Mouse (Mus musculus) liver, embryonic 15.5 days (tissue): ENCODE data around the gene Pex7. TPM values are rescaled to one million over a fixed set of nuclear protein-coding genes. Genes with fewer than 3 reads are reported as not detected.

Experiments used
- ATAC-seq: fragments of 200-750 bp; cut with Nextera tagmentation; 2 replicates; pipeline ENCODE4 v1.8.0; 2017; ENCODE audit warnings: moderate number of reproducible peaks, mild to moderate bottlenecking, moderate library complexity; ENCODE audit not compliant: insufficient read depth
- H3K27ac ChIP-seq: fragments of 300-500 bp; sonication (generic); replicated peaks from 2 replicates; pipeline ENCODE4 v1.5.1; 2015; ENCODE audit warnings: mild to moderate bottlenecking, inconsistent platforms
- H3K27me3 ChIP-seq: fragments of 300-500 bp; sonication (generic); 2 replicates; pipeline ENCODE4 v1.6.1; 2015; ENCODE audit warnings: mild to moderate bottlenecking, inconsistent platforms
- H3K36me3 ChIP-seq: fragments of 300-500 bp; sonication (generic); replicated peaks from 2 replicates; pipeline ENCODE4 v1.6.1; 2015; ENCODE audit warnings: moderate library complexity, mild to moderate bottlenecking, inconsistent platforms
- H3K4me1 ChIP-seq: fragments of 300-500 bp; sonication (generic); replicated peaks from 2 replicates; pipeline ENCODE4 v1.6.1; 2015; ENCODE audit warnings: inconsistent platforms
- H3K4me2 ChIP-seq: fragments of 300-500 bp; sonication (generic); 2 replicates; pipeline ENCODE4 v1.6.1; 2015; ENCODE audit warnings: moderate library complexity, mild to moderate bottlenecking, inconsistent platforms
- H3K4me3 ChIP-seq: fragments of 300-500 bp; sonication (generic); replicated peaks from 2 replicates; pipeline ENCODE4 v1.5.1; 2015; ENCODE audit warnings: mild to moderate bottlenecking, inconsistent platforms
- H3K9ac ChIP-seq: fragments of 300-500 bp; sonication (generic); 2 replicates; pipeline ENCODE4 v1.6.1; 2015; ENCODE audit warnings: moderate library complexity, mild to moderate bottlenecking, inconsistent platforms
- H3K9me3 ChIP-seq: fragments of 300-500 bp; sonication (generic); replicated peaks from 2 replicates; pipeline ENCODE4 v1.6.1; 2016; ENCODE audit warnings: inconsistent platforms
- WGBS: fragments of 180-500 bp; shearing (Covaris S2); methylation state at CpG from one replicate; pipeline ENCODE4 v1.1.7; 2015; ENCODE audit warnings: mixed read lengths; ENCODE audit not compliant: insufficient replicate concordance; 5-methylcytosine and 5-hydroxymethylcytosine counted together
- polyA plus RNA-seq: library from polyadenylated mRNA; unstranded; fragments of >200 nt; fragmentation: Nextera tagmentation; extraction: Ambion mirVana; gene quantifications from 2 replicates; pipeline ENCODE4 v1.2.1, GENCODE M21; 2015

Gene Pex7
- polyA plus RNA-seq, 1 experiment from 2014 or later = 28.9 TPM

- peaks cover 11% of the 10 kb centered on the region; the same call in 1 of the 2 replicates for H3K4me1 ChIP-seq
- no peak for ATAC-seq
- H3K4me3 ChIP-seq = no peak overlapping the region
- H3K36me3 ChIP-seq = no peaks in the 10 kb centered on the region
- H3K4me2 ChIP-seq = no peak overlapping the region
- no peak overlapping the region for H3K9ac ChIP-seq
- no peaks in the 10 kb centered on the region for H3K27me3 ChIP-seq
- 77% methylated on average over 3 of the region's 3 CpGs for WGBS
- no peaks in the 10 kb centered on the region for H3K9me3 ChIP-seq
- no peak overlapping the region for H3K27ac ChIP-seq
Observed at GRCm38 (mm10) chr10:19942621-19943020, 35.1 kb upstream of the Pex7 start.

GRCm38 (mm10) chr10:19941914-19942313, 34.4 kb upstream of the Pex7 start:
- Histone ChIP-seq H3K27ac (no peak overlapping the region), H3K4me1 (peaks cover 15% of the 10 kb centered on the region), H3K4me3 (no peak overlapping the region), H3K9ac (no peak overlapping the region), H3K36me3 (no peaks in the 10 kb centered on the region), H3K9me3 (no peaks in the 10 kb centered on the region), H3K4me2 (no peak overlapping the region), H3K27me3 (0 out of 2 replicates have a peak, but pooled peaks cover 2% of the 10 kb centered on the region)
- no peak for ATAC-seq
- WGBS = 60% methylated on average over 9 of the region's 9 CpGs

- H3K9ac ChIP-seq = no peak overlapping the region
- H3K9me3 ChIP-seq = no peaks in the 10 kb centered on the region
- peaks cover 8% of the 10 kb centered on the region; the same call in 1 of the 2 replicates for H3K27me3 ChIP-seq
- peaks cover 15% of the 10 kb centered on the region for H3K4me1 ChIP-seq
- no peak overlapping the region for H3K4me2 ChIP-seq
- H3K36me3 ChIP-seq = no peaks in the 10 kb centered on the region
- H3K4me3 ChIP-seq = no peak overlapping the region
- WGBS = 12% methylated on average over 6 of the region's 6 CpGs
- H3K27ac ChIP-seq = peak overlapping the region; percentile 15; the same call in 1 of the 2 replicates
- no peak for ATAC-seq
Observed at GRCm38 (mm10) chr10:19941063-19941462, 33.6 kb upstream of the Pex7 start.

GRCm38 (mm10) chr10:19940626-19941025, 33.1 kb upstream of the Pex7 start:
- H3K4me2 ChIP-seq = no peak overlapping the region
- H3K4me3 ChIP-seq = no peak overlapping the region
- peaks cover 15% of the 10 kb centered on the region for H3K4me1 ChIP-seq
- WGBS = 55% methylated on average over 8 of the region's 8 CpGs
- peaks cover 12% of the 10 kb centered on the region for H3K27me3 ChIP-seq
- ATAC-seq = no peak
- H3K27ac ChIP-seq = 0 out of 2 replicates have a peak overlapping the region, but pooled peaks have one; percentile 21
- no peaks in the 10 kb centered on the region for H3K36me3 ChIP-seq
- no peaks in the 10 kb centered on the region for H3K9me3 ChIP-seq
- no peak overlapping the region for H3K9ac ChIP-seq

- no peak overlapping the region for H3K4me3 ChIP-seq
- no peaks in the 10 kb centered on the region for H3K9me3 ChIP-seq
- 66% methylated on average over 7 of the region's 7 CpGs for WGBS
- H3K27me3 ChIP-seq = peaks cover 17% of the 10 kb centered on the region
- H3K4me2 ChIP-seq = peak overlapping the region; percentile 2; the same call in 1 of the 2 replicates
- peaks cover 15% of the 10 kb centered on the region for H3K4me1 ChIP-seq
- no peaks in the 10 kb centered on the region for H3K36me3 ChIP-seq
- H3K9ac ChIP-seq = no peak overlapping the region
- ATAC-seq = no peak
- H3K27ac ChIP-seq = 0 out of 2 replicates have a peak overlapping the region, but pooled peaks have one; percentile 21
Observed at GRCm38 (mm10) chr10:19940127-19940526, 32.6 kb upstream of the Pex7 start.

GRCm38 (mm10) chr10:19939282-19939705, 31.8 kb upstream of the Pex7 start:
- no peak for ATAC-seq
- 0 out of 2 replicates have a peak overlapping the region, but pooled peaks have one; percentile 4 for H3K27ac ChIP-seq

GRCm38 (mm10) chr10:19938738-19939137, 31.2 kb upstream of the Pex7 start:
- Histone ChIP-seq H3K27ac (no peak overlapping the region), H3K27me3 (peaks cover 31% of the 10 kb centered on the region), H3K4me3 (no peak overlapping the region), H3K9ac (no peak overlapping the region), H3K36me3 (no peaks in the 10 kb centered on the region), H3K9me3 (no peaks in the 10 kb centered on the region), H3K4me1 (peaks cover 19% of the 10 kb centered on the region), H3K4me2 (no peak overlapping the region)
- 62% methylated on average over 6 of the region's 6 CpGs for WGBS
- ATAC-seq = no peak

More at GRCm38 (mm10) chr10:19939282-19939705, 31.8 kb upstream of the Pex7 start:
- Histone ChIP-seq H3K36me3 (no peaks in the 10 kb centered on the region), H3K4me2 (0 out of 2 replicates have a peak overlapping the region, but pooled peaks have one; percentile 13), H3K4me3 (no peak overlapping the region), H3K27me3 (peaks cover 25% of the 10 kb centered on the region), H3K9ac (no peak overlapping the region), H3K4me1 (peaks cover 18% of the 10 kb centered on the region), H3K9me3 (no peaks in the 10 kb centered on the region)
- 20% methylated on average over 8 of the region's 8 CpGs for WGBS

- H3K4me2 ChIP-seq = peak overlapping the region; percentile 32
- H3K27me3 ChIP-seq = peaks cover 47% of the 10 kb centered on the region
- H3K4me1 ChIP-seq = peaks cover 19% of the 10 kb centered on the region
- no peak for ATAC-seq
- no peaks in the 10 kb centered on the region for H3K9me3 ChIP-seq
- no peak overlapping the region for H3K4me3 ChIP-seq
- no peaks in the 10 kb centered on the region for H3K36me3 ChIP-seq
- H3K27ac ChIP-seq = 0 out of 2 replicates have a peak overlapping the region, but pooled peaks have one; percentile 24
- no peak overlapping the region for H3K9ac ChIP-seq
- WGBS = 45% methylated on average over 9 of the region's 9 CpGs
Observed at GRCm38 (mm10) chr10:19936961-19937708, 29.6 kb upstream of the Pex7 start.

GRCm38 (mm10) chr10:19935821-19936367, 28.4 kb upstream of the Pex7 start:
- 0 out of 2 replicates have a peak overlapping the region, but pooled peaks have one; percentile 65 for H3K4me3 ChIP-seq
- H3K27me3 ChIP-seq = peaks cover 50% of the 10 kb centered on the region
- H3K36me3 ChIP-seq = no peaks in the 10 kb centered on the region
- WGBS = 55% methylated on average over 4 of the region's 4 CpGs
- no peak overlapping the region for H3K9ac ChIP-seq
- H3K9me3 ChIP-seq = no peaks in the 10 kb centered on the region
- peak overlapping the region; percentile 77 for H3K4me2 ChIP-seq
- H3K4me1 ChIP-seq = peaks cover 19% of the 10 kb centered on the region
- ATAC-seq = no peak
- H3K27ac ChIP-seq = no peak overlapping the region

GRCm38 (mm10) chr10:19935295-19935623, 27.8 kb upstream of the Pex7 start:
- peak overlapping the region; percentile 77 for H3K4me2 ChIP-seq
- H3K27ac ChIP-seq = no peak overlapping the region
- no peaks in the 10 kb centered on the region for H3K9me3 ChIP-seq
- no peak overlapping the region for H3K9ac ChIP-seq
- no peaks in the 10 kb centered on the region for H3K36me3 ChIP-seq
- H3K4me3 ChIP-seq = peak overlapping the region; percentile 65
- 8% methylated on average over 10 of the region's 10 CpGs for WGBS
- no peak for ATAC-seq
- peaks cover 50% of the 10 kb centered on the region for H3K27me3 ChIP-seq
- peaks cover 19% of the 10 kb centered on the region for H3K4me1 ChIP-seq
